Mouse (Mus musculus): ENCODE measurements around the gene Foxe1. TPM values are rescaled to one million over a fixed set of nuclear protein-coding genes. Genes with fewer than 3 reads are reported as not detected.

The Foxe1 gene
- polyA plus RNA-seq, 1 experiment: not detected

DNA sequence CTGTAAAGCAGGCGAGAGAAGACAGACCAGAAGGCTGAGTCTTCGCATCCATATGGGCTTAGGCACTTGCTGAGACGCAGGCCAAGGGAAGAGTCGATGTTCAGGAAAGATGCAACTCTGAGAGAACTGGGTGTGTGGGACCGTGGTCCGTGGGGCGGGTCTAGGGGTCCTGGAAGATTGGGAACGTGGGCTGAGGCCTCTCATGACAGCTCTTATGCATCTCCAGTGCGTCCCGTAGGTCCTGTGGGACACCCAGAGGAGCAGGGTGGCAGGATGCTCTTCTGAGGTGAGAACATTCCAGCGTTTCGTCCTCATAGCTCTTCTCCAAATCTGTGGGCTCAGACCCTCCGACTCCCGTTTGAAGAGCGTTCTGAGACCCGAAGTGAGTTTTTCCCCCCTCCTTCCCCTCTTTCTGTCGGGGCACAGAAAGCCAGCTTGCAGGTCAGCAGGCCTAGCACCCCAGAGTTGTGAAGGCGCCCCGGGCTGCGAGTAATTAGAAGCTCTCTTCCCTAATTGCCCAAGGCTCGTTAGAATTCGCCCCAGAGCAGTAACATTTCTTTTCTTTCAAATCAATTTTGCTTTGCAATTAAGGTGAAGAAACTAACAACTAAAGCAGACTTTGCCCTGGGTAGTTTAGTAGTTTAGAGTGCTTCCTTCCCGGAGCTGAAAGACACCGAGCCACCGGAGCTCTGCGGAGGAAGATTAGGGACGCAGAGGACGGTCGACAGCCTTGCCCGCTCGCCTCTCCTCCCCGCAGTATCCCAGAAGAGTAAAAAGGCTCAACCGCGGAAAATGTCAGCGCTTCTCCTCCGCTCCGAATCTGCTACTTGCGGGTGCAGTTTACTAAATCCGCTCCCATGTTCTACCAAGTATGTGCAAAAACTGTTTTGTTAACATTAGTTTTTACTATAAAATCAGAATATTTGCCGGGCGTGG, 4.4 kb downstream of the Foxe1 start:
- no peak for DNase-seq (ENCODE audit: low read depth)

DNA sequence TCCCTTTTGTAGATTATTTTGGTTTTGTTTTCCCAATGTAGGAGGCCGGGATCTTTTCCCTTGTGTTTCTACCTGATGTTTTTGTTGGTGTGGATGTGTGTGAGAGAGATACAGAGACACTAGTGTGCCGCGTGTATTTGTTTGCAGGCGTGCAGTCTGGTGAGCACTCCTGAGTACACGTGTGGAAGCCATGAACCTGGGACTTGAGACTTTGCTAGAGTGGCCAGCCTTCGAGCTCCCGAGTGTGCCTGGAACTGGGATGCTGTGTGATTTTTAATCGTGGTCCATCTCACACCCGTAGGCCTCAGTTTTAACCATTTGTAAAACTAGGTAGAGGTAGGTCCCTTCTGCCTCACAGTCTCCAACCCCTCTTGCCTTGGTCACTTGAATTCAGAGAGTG, 5.5 kb downstream of the Foxe1 start:
- no peak for DNase-seq (ENCODE audit: low read depth)

DNA sequence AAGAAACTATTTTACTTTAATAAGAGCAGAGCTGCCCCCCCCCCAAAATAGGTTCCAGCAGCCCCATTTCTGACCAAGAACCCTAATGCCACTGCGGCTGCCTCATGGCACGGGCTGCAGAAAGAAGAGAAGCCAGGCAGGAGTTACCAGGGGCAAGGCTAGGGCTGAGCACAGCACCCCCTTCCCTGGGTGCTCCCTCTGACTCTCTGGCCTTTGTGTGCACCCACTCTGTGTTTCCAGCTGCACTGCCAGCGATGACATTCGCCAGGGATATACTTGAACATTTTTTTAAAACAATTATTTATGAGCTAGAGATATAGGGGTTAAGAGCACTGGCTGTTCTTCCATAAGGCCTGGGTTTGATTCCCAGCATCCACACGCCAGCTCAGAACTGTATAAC, 6.1 kb downstream of the Foxe1 start:
- DNase-seq (ENCODE audit: low read depth): no peak

DNA sequence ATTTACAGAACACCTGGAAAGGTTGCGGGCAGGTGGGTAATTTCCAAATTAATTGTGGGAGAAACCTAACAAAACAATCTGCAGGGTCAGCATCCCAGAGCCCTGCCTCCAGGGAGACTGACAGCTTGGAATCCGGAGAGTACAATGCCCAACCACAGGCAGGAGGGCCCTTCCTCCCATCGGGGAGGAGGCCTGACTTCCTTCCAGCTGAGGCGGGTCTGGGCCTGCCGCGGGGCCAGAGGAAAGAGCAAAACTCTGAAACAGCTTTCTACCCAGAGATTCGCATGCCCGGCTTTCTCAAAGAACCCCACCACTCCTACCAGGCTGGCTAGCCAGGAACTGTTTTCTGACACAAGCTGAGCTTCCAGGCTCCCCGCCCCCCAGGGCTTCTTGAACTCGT, 9.6 kb downstream of the Foxe1 start:
- DNase-seq (ENCODE audit: low read depth): no peak

DNA sequence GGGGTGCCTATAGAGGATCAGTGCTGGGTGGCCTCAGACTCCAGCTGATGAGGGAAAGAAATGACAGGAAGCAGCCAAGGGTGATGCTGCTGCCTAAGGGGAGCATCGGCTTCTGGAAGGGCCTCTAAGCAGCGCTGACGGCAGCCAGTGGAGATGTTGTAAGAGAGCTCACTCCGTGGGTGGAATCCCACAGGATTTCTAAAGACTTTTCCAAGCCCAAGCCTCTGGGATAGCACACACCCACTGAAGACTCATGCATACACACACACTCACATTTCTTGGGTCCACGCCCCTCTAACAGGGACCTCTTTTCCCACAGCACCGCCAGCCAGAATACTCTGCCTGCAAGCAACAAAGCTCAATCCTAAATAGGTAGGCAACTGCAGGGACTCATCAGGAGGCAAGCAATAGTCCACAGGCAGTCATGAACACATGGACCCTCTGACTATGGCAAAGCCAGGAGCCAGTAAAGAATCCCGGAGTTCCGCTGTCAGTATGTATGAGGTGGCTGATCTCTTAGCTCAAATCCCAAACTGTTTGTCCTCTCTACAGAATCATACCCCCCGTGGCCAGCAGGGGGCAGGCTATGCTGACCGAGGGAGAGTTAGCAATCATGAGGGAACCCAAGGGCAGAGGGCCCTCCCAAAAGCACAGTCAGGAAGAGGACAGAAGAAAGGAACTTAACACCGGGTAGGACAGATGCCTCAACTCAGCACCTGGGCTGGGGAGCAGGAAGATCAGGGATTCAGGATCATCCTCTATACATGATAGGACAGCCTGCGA, 13.1 kb downstream of the Foxe1 start:
- no peak for DNase-seq (ENCODE audit: low read depth)

DNA sequence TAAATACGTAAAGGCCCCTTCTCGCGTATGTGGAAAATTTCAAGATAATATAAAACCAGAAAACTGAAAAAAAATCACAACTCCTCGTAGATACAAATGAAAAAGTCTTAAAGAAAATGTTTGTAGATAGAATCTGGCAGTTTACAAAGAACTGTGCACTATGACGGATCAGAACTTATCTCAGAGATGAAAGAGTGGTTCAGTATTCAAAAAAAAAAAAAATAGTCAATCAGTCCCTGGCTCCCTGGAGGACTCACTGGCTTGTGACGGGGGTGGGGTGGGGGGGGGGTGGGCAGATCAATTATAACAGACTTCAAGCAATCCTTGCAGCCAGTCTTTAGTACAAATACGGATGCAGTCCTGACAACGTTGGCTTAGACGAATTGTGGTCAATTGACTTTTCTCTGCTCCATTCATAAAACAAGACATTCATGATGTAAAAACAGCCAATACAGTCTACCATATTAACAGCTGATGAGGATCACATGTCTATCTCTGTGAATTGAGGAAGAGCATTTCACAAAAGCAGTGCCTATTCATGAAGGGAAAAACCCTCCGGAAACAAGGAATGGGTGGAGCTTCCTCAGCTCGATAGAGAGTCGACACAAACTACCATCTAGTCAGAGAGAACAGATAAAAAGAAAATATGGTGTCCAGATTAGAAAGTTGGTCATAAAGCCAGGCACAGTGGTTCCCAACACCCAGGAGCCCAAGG, 16.3 kb downstream of the Foxe1 start:
- no peak for DNase-seq (ENCODE audit: low read depth)

DNA sequence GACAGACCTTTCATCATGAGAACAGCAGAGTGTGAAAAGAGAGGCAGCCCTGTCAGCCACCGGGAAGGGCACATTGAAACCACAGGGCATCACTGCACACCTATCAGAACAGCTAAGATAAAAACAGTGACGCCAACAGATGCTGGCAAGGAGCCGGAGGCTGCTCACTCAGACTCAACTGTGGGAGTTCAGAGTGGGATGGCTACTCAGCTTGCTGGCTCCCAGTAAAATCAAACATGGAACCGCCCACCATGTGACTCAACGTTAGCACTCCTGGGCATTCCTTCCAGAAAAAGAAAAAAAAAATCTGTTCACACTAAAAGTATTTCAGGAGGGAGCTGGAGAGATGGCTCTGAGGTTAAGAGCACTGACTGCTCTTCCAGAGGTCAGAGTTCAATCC, 17.8 kb downstream of the Foxe1 start:
- no peak for DNase-seq (ENCODE audit: low read depth)

DNA sequence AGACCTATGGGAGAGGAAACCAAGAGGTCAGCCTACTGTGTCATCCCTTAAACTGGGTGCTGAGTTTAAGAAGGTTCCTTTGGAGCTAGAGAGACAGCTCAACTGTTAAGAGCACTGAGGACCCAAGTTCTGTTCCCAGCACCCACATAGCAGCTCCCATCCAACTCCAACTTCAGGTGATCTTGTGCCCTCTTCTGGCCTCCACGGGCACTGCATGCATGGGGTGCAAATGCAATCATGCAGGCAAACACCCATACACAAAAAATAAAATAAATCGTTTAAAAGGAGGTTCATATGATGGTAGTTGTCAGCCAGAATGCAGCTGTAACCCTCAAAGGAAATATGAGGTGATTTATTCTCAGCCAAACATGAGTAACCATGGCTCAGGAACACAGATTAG, 21.0 kb downstream of the Foxe1 start:
- no peak for DNase-seq (ENCODE audit: low read depth)

DNA sequence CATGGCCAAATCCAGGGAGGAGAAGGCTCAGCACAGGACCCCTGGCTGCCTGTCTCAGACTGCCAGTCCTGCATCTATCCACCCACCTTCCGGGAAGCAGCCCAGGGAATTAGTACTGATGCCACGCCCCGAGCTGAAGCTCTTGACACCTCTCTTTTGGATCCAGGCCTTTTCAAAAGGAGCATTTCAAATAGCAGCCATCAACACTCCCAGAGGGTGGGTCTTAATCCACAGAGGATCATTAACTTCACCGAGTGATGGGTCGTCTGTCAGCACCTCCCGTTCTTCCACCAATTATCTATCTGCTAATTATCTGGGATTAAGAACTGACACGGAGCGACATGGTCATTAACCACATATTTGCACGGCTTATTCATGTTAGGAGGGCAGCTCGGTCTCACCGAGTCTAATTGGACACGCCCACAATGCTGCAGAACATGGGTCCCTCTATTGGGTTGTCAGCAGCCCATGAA, 24.1 kb downstream of the Foxe1 start:
- DNase-seq (ENCODE audit: low read depth): no peak

DNA sequence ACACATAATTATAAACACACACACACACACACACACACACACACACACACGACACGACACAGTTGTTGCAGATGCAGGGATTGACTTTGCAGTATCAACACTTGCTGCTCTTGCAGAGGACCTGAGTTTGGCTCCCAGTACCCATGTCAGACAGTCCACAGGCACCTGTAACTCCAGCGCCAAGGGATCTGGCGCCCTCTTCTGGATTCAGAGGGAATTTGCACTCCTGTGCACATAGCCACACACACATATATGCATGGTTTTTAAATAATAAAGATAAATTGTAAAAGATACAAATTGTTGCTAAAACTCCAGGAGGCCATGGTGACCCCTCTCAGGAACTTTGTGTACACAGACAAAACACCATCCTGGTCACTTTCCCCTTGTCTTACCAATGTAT, 25.7 kb downstream of the Foxe1 start:
- no peak for DNase-seq (ENCODE audit: low read depth)

DNA sequence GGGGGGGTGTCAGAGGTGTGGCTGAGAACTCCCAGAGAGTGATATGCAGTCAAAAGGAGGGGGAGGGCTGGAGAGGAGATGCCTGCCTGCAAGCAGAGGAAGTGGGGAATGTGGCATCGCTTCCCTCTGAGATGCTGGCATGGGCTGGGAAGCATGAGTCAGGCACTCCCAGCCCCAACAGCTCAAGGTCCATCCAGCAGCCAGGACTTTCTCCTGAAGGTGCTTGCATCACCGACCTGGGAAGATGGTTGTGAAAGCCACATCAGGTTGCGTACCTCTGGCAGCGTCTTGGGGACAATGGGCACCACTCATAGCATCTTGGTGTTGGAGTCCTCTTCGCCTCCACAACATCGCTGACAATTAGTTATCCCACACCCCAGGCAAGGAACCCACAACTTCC, 27.0 kb downstream of the Foxe1 start:
- DNase-seq (ENCODE audit: low read depth): peak; percentile 66

DNA sequence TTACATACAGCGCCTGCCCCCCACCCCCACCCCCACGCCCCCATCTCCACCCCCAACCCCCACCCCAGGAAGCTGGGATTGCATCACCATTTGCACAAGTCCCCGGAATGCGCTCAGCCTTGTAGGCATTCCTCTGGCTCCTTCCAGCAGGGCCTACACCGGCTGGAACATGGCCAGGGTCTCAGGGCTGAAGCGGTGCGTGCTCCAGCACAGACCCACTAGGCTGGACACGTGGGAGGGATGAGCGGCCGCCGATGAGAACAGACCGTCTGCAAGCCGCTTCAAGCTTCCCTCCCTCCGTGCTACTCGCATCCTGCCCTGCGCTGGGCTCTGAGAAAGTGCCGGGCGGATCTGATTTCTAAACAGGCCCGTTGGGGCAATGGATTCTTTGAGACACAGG, 27.6 kb downstream of the Foxe1 start:
- DNase-seq (ENCODE audit: low read depth): no peak

DNA sequence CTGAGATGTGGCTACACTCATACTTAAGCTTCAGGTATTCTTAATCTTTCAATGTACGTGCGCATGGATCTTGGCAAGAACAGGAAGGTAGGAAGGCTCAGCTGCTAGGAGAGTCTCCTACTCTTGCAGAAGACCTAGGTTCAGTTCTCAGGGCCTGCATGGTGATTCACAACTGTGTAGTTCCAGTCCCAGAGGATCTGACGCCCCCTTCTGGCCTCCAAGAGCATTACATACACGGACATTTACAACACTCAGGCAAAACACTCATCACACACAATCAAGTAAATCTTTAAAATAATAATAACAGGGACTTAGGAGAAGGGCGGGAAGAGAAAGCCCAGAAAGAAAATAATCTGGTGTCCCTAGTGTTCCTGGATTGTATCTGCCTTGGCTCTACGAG, 31.0 kb downstream of the Foxe1 start:
- no peak for DNase-seq (ENCODE audit: low read depth)

DNA sequence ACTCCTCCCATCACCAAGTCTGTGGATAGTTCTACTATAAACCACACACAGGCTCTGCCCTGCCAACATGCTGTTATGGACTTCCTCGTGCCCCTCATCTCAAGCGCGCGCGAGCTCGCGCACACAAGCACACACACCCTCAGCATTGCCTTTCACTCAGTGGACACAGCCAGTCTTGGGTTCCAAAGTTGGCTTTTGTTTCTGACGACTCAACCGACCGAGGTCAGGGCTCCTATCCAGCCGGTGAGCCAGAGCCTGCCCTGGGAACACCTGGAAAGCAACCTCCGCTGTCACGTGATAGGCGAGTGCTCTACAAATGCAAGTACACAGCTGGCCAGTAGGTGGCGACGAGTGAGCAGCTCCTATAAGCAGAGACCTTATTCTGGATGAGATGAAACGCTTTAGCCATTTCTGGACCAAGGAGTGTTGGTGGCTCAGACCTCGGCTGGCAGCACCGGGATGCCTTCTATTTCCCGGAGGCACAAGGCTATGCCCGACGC, 31.5 kb downstream of the Foxe1 start:
- DNase-seq (ENCODE audit: low read depth): no peak

DNA sequence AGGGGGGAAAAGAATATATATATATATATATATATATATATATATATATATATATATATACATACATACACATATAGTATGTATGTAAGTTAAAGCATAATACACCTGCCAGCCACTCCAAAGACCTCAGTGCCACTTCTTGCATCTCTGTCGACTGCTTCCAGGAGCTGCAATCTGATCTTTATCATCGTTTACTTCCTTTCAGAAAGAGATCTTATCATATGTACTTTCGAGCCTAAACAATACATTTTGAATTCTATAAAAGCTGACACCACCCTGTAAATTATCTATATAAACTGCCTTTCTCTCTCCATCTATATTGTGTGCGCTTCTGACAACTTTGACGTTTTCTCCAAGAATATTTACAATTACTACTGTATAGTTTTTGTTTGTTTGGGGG, 45.1 kb downstream of the Foxe1 start:
- no peak for DNase-seq (ENCODE audit: low read depth)

DNA sequence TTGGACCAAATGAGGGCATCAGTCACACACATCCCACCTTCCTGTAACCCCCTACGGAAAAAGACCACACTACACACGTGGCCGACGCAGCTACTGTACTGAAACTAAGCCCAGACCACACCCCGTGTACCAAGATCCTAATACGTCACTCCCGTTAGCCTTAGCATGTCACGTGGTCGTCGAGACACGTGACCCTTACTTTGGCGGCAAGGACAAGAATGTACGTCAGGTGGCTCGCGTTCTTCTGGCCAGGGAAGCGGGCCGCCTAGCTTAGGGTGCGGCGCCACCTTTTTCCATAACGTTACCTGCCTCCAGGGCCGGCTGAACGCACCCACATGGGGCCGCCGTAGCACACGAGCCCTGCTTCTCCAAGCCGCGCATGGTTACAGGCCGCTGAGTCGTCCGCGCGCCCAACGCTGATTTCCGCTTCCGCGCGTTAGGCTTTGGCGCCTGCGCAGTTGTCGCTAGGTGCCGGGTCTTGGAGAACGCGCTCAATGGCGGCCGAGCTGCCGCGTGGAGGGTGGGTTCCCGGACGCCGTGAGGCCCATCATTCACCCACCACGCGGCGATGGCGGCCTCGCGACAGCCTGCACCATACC, 45.7 kb downstream of the Foxe1 start, which contains the start of gene Trmo:
TSS of gene Trmo (minus strand) at position 425 of the 599 bp plus-strand sequence.
- DNase-seq (ENCODE audit: low read depth): peak; percentile 77

DNA sequence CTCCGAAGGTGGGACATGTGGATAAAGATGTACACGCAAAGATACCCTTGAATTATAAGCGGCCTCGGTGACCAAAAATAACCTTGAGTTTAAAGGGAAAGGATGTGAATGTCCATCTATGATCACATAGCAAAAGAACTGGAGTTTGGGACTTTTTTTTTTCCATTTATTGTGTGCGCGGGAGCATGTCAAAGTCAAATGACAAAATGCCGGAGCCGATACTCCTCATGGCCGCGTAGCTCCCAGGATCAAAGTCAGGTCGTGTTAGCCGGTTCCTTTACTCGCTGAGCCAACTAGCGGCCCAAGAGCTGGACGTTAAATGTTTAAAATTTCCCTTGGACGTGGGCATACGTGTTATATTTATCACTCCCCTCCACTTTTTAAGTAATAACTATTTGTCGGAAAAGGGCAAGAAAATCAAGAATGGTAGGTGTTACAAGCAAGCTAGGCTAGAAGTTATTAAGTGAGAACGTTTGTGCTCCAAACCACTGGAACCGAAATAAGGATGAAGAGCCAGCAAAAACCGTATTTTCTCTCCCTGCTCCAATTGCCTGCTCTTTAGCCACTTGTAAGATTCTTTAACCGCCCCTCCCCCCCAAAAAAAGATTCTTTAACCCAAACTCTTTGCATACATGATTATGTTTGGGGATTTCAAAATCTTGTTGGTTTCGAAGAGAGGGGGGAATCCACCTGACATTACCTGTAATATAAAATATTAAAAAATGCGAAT, 46.4 kb downstream of the Foxe1 start:
- no peak for DNase-seq (ENCODE audit: low read depth)

DNA sequence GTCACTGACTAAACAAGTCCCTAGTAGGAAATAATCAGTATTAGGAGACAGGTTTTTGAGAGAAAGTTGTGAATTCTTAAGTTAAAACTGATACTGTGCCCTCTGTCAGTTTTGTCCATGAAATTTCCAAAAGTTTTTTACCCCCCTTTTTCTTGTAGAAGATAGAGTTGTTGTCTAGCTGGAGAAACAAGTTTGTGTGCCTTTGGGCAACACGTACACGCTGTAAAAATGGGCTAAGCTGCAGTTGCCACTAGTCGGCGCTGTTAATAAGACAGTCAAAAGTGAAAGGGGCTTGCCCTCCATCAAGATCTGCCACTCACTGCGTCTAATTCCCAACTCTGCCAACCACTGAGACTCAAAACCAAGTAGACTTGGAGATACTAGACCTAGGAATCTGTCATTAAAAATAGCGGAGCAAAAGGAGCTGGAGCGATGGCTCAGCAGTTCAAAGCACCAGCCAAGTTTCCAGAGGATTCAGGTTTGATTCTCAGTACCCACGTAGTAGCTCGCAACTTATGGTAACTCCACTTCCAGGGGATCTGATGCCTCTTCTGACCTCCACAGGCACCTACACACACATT, 47.1 kb downstream of the Foxe1 start:
- no peak for DNase-seq (ENCODE audit: low read depth)

DNA sequence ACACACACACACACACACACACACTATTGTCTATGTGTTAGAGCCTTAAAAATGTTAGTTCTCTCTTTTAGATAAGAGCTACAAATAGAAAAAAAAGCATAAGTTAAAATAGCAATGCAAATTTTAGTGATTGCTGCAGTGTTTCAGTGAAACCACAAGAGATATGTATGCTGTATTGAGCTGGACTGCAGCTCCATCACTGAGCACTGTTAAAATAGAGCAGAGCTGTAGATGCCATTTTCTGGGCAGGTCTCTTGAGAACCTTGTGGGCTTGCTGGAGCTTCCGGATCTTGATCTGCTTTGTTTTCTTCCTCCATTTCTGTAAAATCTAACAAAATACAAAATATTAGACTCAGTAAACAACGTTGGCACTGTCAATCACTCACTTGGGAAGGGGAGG, 51.0 kb downstream of the Foxe1 start:
- no peak for DNase-seq (ENCODE audit: low read depth)

DNA sequence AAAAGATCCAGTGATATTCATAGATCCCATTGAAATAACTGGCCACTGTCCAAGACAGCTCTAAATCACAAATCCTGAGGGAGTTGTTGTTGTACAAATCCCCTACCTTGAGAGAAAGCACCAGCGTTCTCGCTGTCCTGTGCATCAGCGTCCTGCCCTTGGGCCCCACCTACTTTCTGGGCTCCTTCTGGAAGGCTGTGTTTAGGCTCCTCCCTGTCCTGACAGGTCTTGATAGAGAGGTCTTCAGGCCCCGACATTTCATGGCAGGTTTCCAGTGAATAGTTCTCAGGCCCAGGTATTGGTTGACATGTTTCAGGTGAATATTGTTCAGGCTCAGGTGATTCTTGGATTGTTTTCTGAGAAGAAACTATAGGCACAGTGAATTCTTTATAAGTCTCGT, 52.3 kb downstream of the Foxe1 start:
- DNase-seq (ENCODE audit: low read depth): no peak
